Mouse (Mus musculus) liver, embryonic 16.5 days (tissue): Measurements from ENCODE around the gene Rab3b. TPM values are rescaled to one million over a fixed set of nuclear protein-coding genes. Genes with fewer than 3 reads are reported as not detected.

Source experiments
- ATAC-seq: fragments of 200-750 bp; cut with Nextera tagmentation; 2 replicates; pipeline ENCODE4 v1.8.0; 2017; ENCODE audit warnings: low read depth, mild to moderate bottlenecking, moderate number of reproducible peaks, moderate library complexity
- H3K27ac ChIP-seq: fragments of 300-500 bp; sonication (generic); 2 replicates; pipeline ENCODE4 v1.5.1; 2014; ENCODE audit warnings: mild to moderate bottlenecking, low read length
- H3K27me3 ChIP-seq: fragments of 300-500 bp; sonication (generic); 2 replicates; pipeline ENCODE4 v1.6.1; 2014; ENCODE audit warnings: low read depth, low read length, mixed read lengths; ENCODE audit not compliant: control insufficient read depth, insufficient read depth
- H3K36me3 ChIP-seq: fragments of 300-500 bp; sonication (generic); 2 replicates; pipeline ENCODE4 v1.6.1; 2014; ENCODE audit warnings: mild to moderate bottlenecking; ENCODE audit not compliant: control insufficient read depth, insufficient read depth
- H3K4me1 ChIP-seq: fragments of 300-500 bp; sonication (generic); 2 replicates; pipeline ENCODE4 v1.6.1; 2014; ENCODE audit warnings: low read depth, low read length, mixed read lengths; ENCODE audit not compliant: control insufficient read depth
- H3K4me2 ChIP-seq: fragments of 300-500 bp; sonication (generic); 2 replicates; pipeline ENCODE4 v1.6.1; 2014; ENCODE audit warnings: low read depth, low read length, mixed read lengths
- H3K4me3 ChIP-seq: fragments of 300-500 bp; sonication (generic); 2 replicates; pipeline ENCODE4 v1.5.1; 2014; ENCODE audit warnings: low read depth, mild to moderate bottlenecking, low read length
- H3K9ac ChIP-seq: fragments of 300-500 bp; sonication (generic); 2 replicates; pipeline ENCODE4 v1.6.1; 2014; ENCODE audit warnings: low read depth, low read length
- H3K9me3 ChIP-seq: fragments of 300-500 bp; sonication (generic); replicated peaks from 2 replicates; pipeline ENCODE4 v1.6.1; 2016; ENCODE audit warnings: low read length; ENCODE audit not compliant: control insufficient read depth
- WGBS: fragments of 180-500 bp; shearing (Covaris S2); extraction: QIAGEN DNeasy Blood & Tissue Kit; methylation state at CpG from one replicate; pipeline ENCODE4 v1.1.7; 2014; ENCODE audit not compliant: insufficient replicate concordance; 5-methylcytosine and 5-hydroxymethylcytosine counted together
- polyA plus RNA-seq: library from polyadenylated mRNA; unstranded; fragments of >200 nt; fragmentation: Nextera tagmentation; extraction: Ambion mirVana; gene quantifications from 2 replicates; pipeline ENCODE4 v1.2.1, GENCODE M21; 2015

Rab3b gene
- polyA plus RNA-seq, 1 experiment from 2014 or later: 2.5 TPM

DNA sequence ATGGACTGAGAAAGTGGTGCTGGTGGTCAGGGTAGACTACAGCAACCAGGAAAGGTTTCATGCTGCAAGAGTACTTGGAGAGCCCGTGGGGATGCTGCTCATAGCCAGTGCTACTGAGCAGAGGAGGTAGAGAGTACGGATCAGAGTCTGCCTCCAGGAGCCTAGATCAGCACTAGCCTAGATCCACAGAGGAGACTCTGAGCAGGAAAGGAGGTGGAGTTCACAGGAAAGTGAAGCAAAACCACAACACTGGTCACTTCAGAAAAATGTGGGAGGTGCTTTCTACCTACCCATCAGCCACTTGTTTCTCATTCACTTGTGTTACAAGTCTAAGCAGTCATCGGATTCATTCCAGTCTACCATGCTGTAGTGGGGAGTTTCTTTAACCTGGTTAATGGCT, 80.8 kb downstream of the Rab3b start:
- Histone ChIP-seq H3K36me3 (no peaks in the 10 kb centered on the region), H3K4me1 (peaks cover 26% of the 10 kb centered on the region), H3K4me2 (peak overlapping the region; percentile 37), H3K9ac (no peak overlapping the region), H3K4me3 (no peak overlapping the region), H3K27ac (peak overlapping the region; percentile 90), H3K27me3 (no peaks in the 10 kb centered on the region), H3K9me3 (no peaks in the 10 kb centered on the region)
- WGBS: 67% methylated on average over 3 of the region's 3 CpGs
- no peak for ATAC-seq

DNA sequence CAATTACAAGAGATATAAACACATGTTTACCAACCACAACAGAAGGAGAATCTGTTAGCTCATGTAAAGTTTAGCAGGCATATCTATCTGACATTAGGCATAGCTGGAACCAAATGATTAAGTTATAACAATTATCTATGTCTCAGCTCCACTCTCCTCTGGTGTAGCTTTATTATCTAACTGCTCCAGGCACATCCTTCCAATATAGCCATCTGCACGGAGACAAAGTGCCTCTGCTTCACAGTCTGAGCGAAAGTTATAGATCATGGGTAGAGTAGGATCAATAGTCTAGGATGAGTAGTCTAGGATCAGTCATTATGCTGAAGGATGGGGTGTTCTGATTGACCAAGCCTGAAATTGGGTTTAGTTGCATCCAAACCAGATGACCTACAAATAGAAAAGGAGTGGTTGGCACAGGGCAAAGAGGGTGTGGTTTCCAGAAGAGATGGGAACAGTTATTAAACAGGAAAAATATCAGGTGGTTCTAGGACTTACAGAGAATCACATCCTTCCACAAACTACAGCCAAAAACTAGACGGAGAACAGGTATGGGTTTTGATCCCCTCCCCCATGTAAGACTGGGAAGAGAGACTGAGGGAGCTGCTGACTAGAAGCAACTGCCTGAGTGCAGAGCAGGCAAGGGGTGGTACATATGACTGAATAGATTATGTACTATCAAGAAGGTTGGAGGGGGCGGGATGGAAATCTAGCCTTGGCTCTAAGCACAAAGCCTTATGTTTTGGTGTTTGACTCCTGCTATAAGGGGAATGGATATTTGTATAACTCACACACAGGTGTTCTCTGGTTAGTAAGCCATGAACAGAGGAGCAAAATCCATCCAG, 82.0 kb downstream of the Rab3b start:
- Histone ChIP-seq H3K4me2 (peak overlapping the region; percentile 60), H3K9me3 (no peaks in the 10 kb centered on the region), H3K9ac (peak overlapping the region; percentile 23; the same call in 1 of the 2 replicates), H3K27me3 (no peaks in the 10 kb centered on the region), H3K36me3 (no peaks in the 10 kb centered on the region), H3K27ac (peak overlapping the region; percentile 85), H3K4me3 (peak overlapping the region; percentile 17), H3K4me1 (peaks cover 26% of the 10 kb centered on the region)
- WGBS: 28% methylated on average over 4 of the region's 4 CpGs
- peak; percentile 95 for ATAC-seq

DNA sequence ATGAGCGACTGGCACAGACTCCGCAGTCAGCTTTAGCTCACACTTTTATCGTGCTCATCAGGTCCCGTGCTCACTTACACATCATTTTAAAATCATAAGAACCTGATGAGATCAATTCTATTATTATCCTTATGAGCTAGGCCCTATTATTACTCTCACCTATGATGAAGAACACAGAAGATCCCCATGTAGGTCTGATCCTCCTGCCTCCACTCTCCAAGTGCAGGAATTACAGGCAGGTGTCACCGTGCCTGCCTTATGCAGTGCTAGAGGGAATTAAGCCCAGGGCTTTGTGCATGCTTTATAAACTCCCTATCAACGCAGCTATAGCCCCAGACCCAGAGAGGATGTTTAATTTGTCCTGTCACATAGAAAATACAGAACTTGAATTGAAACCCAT, 84.2 kb downstream of the Rab3b start:
- Histone ChIP-seq H3K36me3 (no peaks in the 10 kb centered on the region), H3K9ac (no peak overlapping the region), H3K4me3 (no peak overlapping the region), H3K27me3 (no peaks in the 10 kb centered on the region), H3K4me1 (peaks cover 26% of the 10 kb centered on the region), H3K9me3 (no peaks in the 10 kb centered on the region), H3K4me2 (no peak overlapping the region), H3K27ac (no peak overlapping the region)
- 86% methylated on average over 6 of the region's 6 CpGs for WGBS
- ATAC-seq: no peak

DNA sequence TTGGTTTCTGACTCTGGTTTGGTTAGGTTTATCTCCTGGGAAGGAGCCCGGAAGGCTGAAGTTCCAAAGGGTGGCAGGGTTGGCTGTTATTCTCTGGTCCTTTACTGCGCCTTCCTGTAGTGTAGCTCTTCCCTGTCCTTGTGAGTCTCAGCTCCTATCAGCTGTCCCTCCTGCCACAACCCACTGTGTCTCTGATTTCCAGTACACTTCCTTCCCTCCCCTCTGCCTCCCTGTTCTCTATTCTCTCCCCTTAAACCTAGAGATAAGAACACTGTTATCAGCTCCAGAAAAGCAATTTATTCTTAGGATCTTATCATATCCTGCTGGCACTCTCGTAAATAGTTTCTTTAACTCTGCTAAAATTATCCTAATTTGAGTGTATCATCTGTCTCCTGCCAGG, 90.7 kb downstream of the Rab3b start:
- Histone ChIP-seq H3K4me1 (peaks cover 5% of the 10 kb centered on the region; the same call in 1 of the 2 replicates), H3K9me3 (no peaks in the 10 kb centered on the region), H3K9ac (no peak overlapping the region), H3K27ac (no peak overlapping the region), H3K27me3 (no peaks in the 10 kb centered on the region), H3K36me3 (no peaks in the 10 kb centered on the region), H3K4me3 (no peak overlapping the region), H3K4me2 (no peak overlapping the region)
- ATAC-seq: peak; percentile 37; the same call in 1 of the 2 replicates
- 21% methylated on average over 3 of the region's 3 CpGs for WGBS

DNA sequence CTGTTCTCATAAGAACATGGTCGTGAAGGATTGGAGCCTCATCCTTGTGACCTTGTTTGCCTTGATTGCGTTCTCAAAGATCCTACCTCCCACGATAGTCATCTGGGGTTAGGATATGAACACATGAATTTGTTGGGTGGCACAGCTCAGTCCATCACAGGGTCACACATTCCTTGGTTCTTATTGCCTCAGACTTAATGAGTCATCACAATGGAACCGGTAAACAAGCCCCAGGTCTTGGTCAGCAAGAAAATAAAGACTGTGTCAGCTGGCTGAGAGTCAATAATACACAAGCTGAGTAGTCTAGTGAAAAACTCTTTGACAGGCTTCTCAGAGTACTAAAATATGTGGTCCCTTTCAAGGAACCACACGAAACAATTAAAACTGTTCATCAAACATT, 92.2 kb downstream of the Rab3b start:
- Histone ChIP-seq H3K36me3 (no peaks in the 10 kb centered on the region), H3K4me2 (no peak overlapping the region), H3K9ac (no peak overlapping the region), H3K9me3 (no peaks in the 10 kb centered on the region), H3K27ac (no peak overlapping the region), H3K27me3 (no peaks in the 10 kb centered on the region), H3K4me3 (no peak overlapping the region), H3K4me1 (peaks cover 5% of the 10 kb centered on the region; the same call in 1 of the 2 replicates)
- ATAC-seq: no peak
- 66% methylated on average over 5 of the region's 5 CpGs for WGBS

DNA sequence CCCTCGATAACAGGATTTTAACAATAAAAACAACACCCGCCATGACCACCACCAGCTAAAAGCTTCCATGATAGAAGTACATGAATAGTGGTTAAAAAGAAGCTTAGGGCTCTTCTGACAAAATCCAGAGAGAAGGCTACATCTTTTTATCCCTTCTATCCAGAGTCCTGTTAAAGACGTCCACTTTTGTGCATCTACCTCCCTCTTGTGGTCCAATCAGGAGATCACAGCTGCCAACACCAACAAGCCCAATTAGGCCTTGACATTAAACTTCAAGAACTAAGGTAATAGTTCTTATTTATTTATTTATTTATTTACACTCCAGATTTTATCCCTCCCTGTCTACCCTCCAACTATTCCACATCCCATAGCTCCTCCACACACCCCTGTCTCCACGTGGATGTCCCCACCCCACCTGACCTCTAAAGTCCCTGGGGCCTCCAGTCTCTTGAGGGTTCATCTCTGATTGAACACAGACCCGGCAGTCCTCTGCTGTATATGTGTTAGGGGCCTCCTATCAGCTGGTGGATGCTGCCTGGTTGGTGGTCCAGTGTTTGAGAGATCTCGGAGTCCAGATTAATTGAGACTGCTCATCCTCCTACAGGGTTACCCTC, 97.7 kb downstream of the Rab3b start:
- Histone ChIP-seq H3K4me2 (no peak overlapping the region), H3K9me3 (no peaks in the 10 kb centered on the region), H3K9ac (no peak overlapping the region), H3K36me3 (no peaks in the 10 kb centered on the region), H3K27me3 (no peaks in the 10 kb centered on the region; the same call in 1 of the 2 replicates), H3K27ac (no peak overlapping the region), H3K4me1 (peaks cover 2% of the 10 kb centered on the region; the same call in 1 of the 2 replicates), H3K4me3 (no peak overlapping the region)
- 49% methylated on average over 6 of the region's 6 CpGs for WGBS
- no peak; the same call in 1 of the 2 replicates for ATAC-seq

DNA sequence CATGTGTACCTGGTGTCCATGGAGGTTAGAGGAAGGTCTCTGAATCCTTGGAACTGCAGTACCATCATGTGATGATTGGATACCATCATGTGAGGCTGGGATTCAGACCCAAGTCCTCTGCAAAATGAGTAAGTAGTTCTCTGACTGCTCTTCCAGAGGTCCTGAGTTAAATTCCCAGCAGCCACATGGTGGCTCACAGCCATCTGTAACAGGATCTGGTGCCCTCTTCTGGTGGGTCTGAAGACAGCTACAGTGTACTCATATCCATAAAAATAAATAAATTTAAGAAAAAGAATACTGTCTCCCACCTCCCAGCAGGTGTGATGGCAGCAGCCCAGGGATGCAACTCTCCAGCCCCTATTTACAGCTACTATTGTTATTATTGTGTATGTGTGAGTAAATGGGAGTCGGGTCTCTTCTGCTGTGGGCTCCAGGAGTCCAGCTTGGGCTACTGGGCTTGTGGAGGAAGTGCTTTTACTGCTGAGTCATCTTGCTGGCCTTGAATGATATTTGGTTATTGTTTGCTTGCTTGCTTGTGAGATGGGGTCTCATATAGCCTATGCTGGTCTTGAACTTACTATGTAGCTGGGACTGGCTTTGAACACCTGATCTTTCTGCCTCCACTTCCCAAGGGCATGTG, 108.1 kb downstream of the Rab3b start:
- Histone ChIP-seq H3K27ac (no peak overlapping the region), H3K9ac (no peak overlapping the region), H3K27me3 (no peaks in the 10 kb centered on the region; the same call in 1 of the 2 replicates), H3K36me3 (no peaks in the 10 kb centered on the region), H3K4me3 (no peak overlapping the region), H3K4me1 (peaks cover 13% of the 10 kb centered on the region), H3K4me2 (no peak overlapping the region), H3K9me3 (no peaks in the 10 kb centered on the region)
- 50% methylated on average over 1 of the region's 1 CpGs for WGBS
- no peak for ATAC-seq

DNA sequence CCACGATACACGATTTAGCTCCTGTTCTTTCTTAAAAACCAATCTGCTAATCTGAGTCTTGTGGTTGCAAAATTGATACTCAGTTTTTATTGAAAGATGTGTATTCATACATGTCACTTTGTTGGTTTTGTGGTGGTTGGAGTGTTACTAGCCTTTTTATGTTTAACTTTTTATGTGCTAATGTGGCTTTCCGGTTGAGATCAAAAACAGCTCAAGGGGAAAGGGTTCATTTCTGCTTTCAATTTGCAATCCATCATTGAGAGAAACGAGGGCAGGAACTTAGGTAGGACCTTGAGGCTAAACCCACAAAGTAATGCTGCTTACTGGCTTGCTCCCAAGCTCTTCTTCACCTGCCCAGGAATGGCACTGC, 108.6 kb downstream of the Rab3b start:
- WGBS: 60% methylated on average over 4 of the region's 4 CpGs
- no peak for ATAC-seq
- no peak overlapping the region for H3K9ac ChIP-seq
- H3K4me1 ChIP-seq: peaks cover 13% of the 10 kb centered on the region
- no peaks in the 10 kb centered on the region; the same call in 1 of the 2 replicates for H3K27me3 ChIP-seq
- no peak overlapping the region for H3K27ac ChIP-seq
- no peaks in the 10 kb centered on the region for H3K36me3 ChIP-seq
- no peaks in the 10 kb centered on the region for H3K9me3 ChIP-seq
- no peak overlapping the region for H3K4me3 ChIP-seq
- H3K4me2 ChIP-seq: no peak overlapping the region

DNA sequence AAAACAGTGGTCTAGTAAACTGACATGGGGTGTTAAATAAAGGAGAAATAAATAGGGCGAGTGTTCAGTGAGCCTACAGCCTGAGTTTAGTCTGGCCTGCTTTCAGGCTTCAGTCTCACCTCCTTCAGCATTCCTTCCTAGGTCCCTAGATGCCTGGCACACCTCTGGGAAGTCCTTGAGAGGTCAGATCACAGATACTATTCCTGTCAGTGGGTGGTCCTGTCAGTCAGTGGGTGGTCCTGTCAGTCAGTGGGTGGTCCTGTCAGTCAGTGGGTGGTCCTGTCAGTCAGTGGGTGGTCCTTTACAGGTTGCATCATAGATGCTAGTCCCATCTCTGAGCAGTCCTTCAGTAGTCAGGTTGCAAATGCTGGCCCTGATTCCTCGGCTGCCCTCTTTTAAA, 110.6 kb downstream of the Rab3b start:
- Histone ChIP-seq H3K4me1 (peaks cover 13% of the 10 kb centered on the region), H3K4me2 (no peak overlapping the region), H3K27me3 (no peaks in the 10 kb centered on the region), H3K36me3 (no peaks in the 10 kb centered on the region), H3K9ac (no peak overlapping the region), H3K27ac (peak overlapping the region; percentile 46), H3K9me3 (no peaks in the 10 kb centered on the region), H3K4me3 (no peak overlapping the region)
- 90% methylated on average over 2 of the region's 2 CpGs for WGBS
- ATAC-seq: no peak
